Mouse (Mus musculus): Measurements from ENCODE around the gene Lmf2. TPM values are rescaled to one million over a fixed set of nuclear protein-coding genes. Genes with fewer than 3 reads are reported as not detected.

Lmf2 gene
- polyA plus RNA-seq, 1 experiment from 2014 or later = 43.7 TPM

DNA sequence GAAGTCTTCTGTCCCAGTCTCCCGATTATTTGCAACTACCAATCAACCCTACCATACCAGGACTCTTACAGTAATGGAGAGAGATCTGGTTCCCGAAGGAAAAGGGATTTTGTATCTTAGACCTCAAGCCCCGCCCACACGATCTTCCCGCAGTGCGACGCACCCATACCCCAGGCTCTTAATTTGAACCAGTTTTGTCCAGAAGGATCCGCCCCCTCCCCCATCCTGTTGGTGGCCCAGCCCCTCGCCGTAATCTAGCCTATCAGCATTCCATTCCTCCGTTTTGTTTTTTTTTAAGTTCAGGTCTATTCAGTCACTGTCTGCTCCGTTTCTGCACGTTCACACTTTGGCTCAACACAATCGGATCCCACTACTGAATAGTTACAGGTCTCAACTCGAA is 913 bp upstream of the Lmf2 start:
- Histone ChIP-seq H3K4me1 (replicated peaks; ENCODE audit: control insufficient read depth, insufficient read depth, low read length) (peaks cover 12% of the 10 kb centered on the region), H3K9me3 (ENCODE audit: control insufficient read depth, low read length) (no peaks in the 10 kb centered on the region), H3K4me3 (ENCODE audit: low read depth, low read length) (peak overlapping the region; percentile 79), H3K4me2 (ENCODE audit: low read depth, low read length, severe bottlenecking) (peak overlapping the region; percentile 50), H3K27me3 (ENCODE audit: control insufficient read depth, insufficient read depth, low read length) (no peaks in the 10 kb centered on the region), H3K9ac (ENCODE audit: low read length) (peak overlapping the region; percentile 90), H3K27ac (ENCODE audit: low read depth, low read length) (peak overlapping the region; percentile 80; the same call in 1 of the 2 replicates), H3K36me3 (ENCODE audit: control insufficient read depth, insufficient read depth, low read length) (peaks cover 15% of the 10 kb centered on the region)
- ATAC-seq (replicated peaks; ENCODE audit: low FRiP score) (peak; percentile 80), DNase-seq (ENCODE audit: low spot score) (peak; percentile 94)
- under 1% methylated on average over 15 of the region's 15 CpGs for WGBS

DNA sequence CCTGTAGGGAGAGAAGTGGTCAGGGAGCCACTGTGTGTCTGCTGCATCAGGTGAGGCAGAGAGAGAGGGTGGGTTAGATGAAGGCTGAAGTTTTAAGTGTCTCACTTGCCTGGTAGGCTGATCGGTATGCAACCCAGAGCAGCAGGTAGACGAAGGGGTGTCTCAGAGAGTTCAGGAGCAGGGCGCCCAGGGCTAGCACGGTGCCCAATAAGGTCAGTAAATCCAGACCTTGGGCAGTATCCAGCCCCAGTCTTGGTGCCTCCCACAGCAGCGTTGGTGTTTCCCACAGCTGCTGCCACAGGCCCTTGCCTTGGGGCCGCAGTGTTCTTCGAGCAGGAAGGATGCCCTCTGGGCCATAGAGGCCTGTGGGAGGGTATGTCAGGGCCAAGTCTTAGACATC is 1.0 kb downstream of the Lmf2 start:
- DNase-seq (ENCODE audit: low spot score) = no peak
- Histone ChIP-seq H3K4me2 (ENCODE audit: low read depth, low read length, severe bottlenecking) (peak overlapping the region; percentile 77), H3K4me1 (replicated peaks; ENCODE audit: control insufficient read depth, insufficient read depth, low read length) (peaks cover 12% of the 10 kb centered on the region), H3K9ac (ENCODE audit: low read length) (peak overlapping the region; percentile 90), H3K27me3 (ENCODE audit: control insufficient read depth, insufficient read depth, low read length) (no peaks in the 10 kb centered on the region), H3K27ac (ENCODE audit: low read depth, low read length) (no peak overlapping the region), H3K36me3 (ENCODE audit: control insufficient read depth, insufficient read depth, low read length) (peaks cover 12% of the 10 kb centered on the region), H3K9me3 (ENCODE audit: control insufficient read depth, low read length) (no peaks in the 10 kb centered on the region), H3K4me3 (ENCODE audit: low read depth, low read length) (peak overlapping the region; percentile 79)
- 81% methylated on average over 7 of the region's 7 CpGs for WGBS
- ATAC-seq (replicated peaks; ENCODE audit: low FRiP score) = no peak

DNA sequence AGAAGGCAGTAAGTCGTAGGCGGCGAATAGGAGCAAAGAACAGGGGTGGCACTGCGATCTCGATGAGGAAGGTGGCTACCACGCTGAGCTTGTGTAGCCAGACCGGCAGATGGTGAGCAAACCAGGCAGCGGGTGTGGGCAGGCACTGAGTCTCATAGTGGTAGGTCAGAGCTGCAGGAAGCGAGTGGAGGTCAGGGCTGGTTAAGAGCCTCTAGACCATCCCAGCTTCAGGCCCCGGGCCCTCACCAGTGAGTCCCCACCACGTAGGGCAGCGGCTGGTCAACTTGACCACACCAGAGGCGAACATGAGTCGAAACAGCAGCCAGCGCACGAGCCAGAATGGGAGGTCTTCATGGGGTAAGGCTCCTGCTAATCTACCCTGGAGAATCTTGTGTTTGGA is 1.6 kb downstream of the Lmf2 start:
- H3K27ac ChIP-seq (ENCODE audit: low read depth, low read length) = no peak overlapping the region
- H3K36me3 ChIP-seq (ENCODE audit: control insufficient read depth, insufficient read depth, low read length) = peaks cover 12% of the 10 kb centered on the region
- ATAC-seq (replicated peaks; ENCODE audit: low FRiP score) (no peak), DNase-seq (ENCODE audit: low spot score) (no peak)
- peaks cover 12% of the 10 kb centered on the region for H3K4me1 ChIP-seq (replicated peaks; ENCODE audit: control insufficient read depth, insufficient read depth, low read length)
- no peak overlapping the region for H3K4me2 ChIP-seq (ENCODE audit: low read depth, low read length, severe bottlenecking)
- H3K4me3 ChIP-seq (ENCODE audit: low read depth, low read length) = no peak overlapping the region
- no peak overlapping the region for H3K9ac ChIP-seq (ENCODE audit: low read length)
- WGBS = 94% methylated on average over 16 of the region's 16 CpGs
- no peaks in the 10 kb centered on the region for H3K27me3 ChIP-seq (ENCODE audit: control insufficient read depth, insufficient read depth, low read length)
- H3K9me3 ChIP-seq (ENCODE audit: control insufficient read depth, low read length) = no peaks in the 10 kb centered on the region

DNA sequence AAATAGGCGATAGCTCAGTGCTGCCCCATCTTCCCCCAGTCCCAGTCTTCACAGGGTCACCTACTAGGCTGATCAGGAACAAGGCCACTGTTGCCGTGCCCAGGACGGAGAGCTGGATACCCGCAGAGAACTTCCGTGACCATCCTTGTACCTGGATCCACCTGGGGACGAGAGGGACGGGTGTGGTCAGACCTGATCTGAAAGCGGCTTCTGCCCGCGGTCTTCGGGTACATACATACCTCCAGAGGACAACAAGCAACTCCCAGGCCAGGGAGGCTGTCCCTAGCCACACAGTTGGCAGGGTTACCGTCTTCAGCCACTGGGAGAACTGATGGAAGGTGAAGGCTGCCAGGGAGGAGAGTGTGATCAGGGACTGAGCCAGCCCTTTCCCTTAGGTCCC is 2.7 kb downstream of the Lmf2 start:
- WGBS = 94% methylated on average over 12 of the region's 12 CpGs
- no peak overlapping the region for H3K9ac ChIP-seq (ENCODE audit: low read length)
- H3K9me3 ChIP-seq (ENCODE audit: control insufficient read depth, low read length) = no peaks in the 10 kb centered on the region
- no peak overlapping the region for H3K27ac ChIP-seq (ENCODE audit: low read depth, low read length)
- peak; percentile 48 for DNase-seq (ENCODE audit: low spot score)
- H3K4me1 ChIP-seq (replicated peaks; ENCODE audit: control insufficient read depth, insufficient read depth, low read length) = peaks cover 12% of the 10 kb centered on the region
- H3K4me2 ChIP-seq (ENCODE audit: low read depth, low read length, severe bottlenecking) = no peak overlapping the region
- ATAC-seq (replicated peaks; ENCODE audit: low FRiP score) = no peak
- no peaks in the 10 kb centered on the region for H3K27me3 ChIP-seq (ENCODE audit: control insufficient read depth, insufficient read depth, low read length)
- no peak overlapping the region for H3K4me3 ChIP-seq (ENCODE audit: low read depth, low read length)
- peaks cover 12% of the 10 kb centered on the region for H3K36me3 ChIP-seq (ENCODE audit: control insufficient read depth, insufficient read depth, low read length)

DNA sequence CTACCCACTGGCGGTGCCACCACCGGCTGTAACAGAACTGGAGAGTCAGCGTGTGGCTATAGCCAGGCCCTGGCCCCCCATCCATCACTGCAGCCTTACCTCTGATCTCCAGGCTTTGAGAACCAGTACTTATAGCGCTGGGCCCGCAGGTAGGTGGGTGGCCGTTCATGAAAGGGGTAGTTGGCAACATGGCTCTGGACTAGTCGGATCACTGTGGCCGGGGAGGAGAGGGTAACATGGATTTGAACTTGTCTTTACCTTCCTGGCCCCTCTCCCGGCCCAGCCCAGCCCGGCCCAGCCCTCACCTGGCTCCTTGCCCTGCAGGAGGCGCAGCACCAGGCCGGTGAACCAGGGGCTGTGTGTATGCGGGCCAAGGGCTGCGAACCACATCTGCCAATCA is 3.4 kb downstream of the Lmf2 start:
- H3K27me3 ChIP-seq (ENCODE audit: control insufficient read depth, insufficient read depth, low read length) = no peaks in the 10 kb centered on the region
- no peaks in the 10 kb centered on the region for H3K9me3 ChIP-seq (ENCODE audit: control insufficient read depth, low read length)
- no peak overlapping the region for H3K4me2 ChIP-seq (ENCODE audit: low read depth, low read length, severe bottlenecking)
- no peak for ATAC-seq (replicated peaks; ENCODE audit: low FRiP score)
- H3K4me3 ChIP-seq (ENCODE audit: low read depth, low read length) = no peak overlapping the region
- H3K9ac ChIP-seq (ENCODE audit: low read length) = no peak overlapping the region
- H3K36me3 ChIP-seq (ENCODE audit: control insufficient read depth, insufficient read depth, low read length) = peaks cover 12% of the 10 kb centered on the region
- WGBS = 92% methylated on average over 14 of the region's 14 CpGs
- no peak overlapping the region for H3K27ac ChIP-seq (ENCODE audit: low read depth, low read length)
- peak; percentile 44 for DNase-seq (ENCODE audit: low spot score)
- peaks cover 10% of the 10 kb centered on the region; the same call in 1 of the 2 replicates for H3K4me1 ChIP-seq (replicated peaks; ENCODE audit: control insufficient read depth, insufficient read depth, low read length)

DNA sequence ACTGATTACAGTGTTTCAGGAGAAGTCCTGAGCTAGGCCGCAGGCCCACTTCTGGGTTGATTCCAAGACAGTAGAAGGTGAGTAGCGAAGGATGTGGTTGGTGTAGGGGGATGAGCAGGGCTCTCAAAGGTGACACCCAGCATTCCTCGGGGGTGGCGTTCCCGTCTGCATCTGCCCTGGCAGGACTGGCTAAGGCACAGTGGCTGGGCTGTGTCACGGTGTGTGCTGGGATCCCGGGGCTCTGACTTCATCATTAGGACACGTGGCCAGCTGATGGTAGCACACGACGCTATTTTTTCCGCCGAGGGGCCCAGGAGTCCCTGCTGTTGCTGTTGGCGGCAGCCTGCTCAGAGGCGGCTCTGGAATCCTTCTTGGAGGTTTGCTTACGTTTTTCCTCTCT is 4.2 kb downstream of the Lmf2 start:
- Histone ChIP-seq H3K27ac (ENCODE audit: low read depth, low read length) (no peak overlapping the region), H3K36me3 (ENCODE audit: control insufficient read depth, insufficient read depth, low read length) (peaks cover 12% of the 10 kb centered on the region), H3K27me3 (ENCODE audit: control insufficient read depth, insufficient read depth, low read length) (no peaks in the 10 kb centered on the region), H3K9ac (ENCODE audit: low read length) (no peak overlapping the region), H3K4me1 (replicated peaks; ENCODE audit: control insufficient read depth, insufficient read depth, low read length) (peaks cover 8% of the 10 kb centered on the region; the same call in 1 of the 2 replicates), H3K4me3 (ENCODE audit: low read depth, low read length) (no peak overlapping the region), H3K4me2 (ENCODE audit: low read depth, low read length, severe bottlenecking) (no peak overlapping the region), H3K9me3 (ENCODE audit: control insufficient read depth, low read length) (no peaks in the 10 kb centered on the region)
- 90% methylated on average over 15 of the region's 15 CpGs for WGBS
- ATAC-seq (replicated peaks; ENCODE audit: low FRiP score) = no peak
- DNase-seq (ENCODE audit: low spot score) = peak; percentile 46

DNA sequence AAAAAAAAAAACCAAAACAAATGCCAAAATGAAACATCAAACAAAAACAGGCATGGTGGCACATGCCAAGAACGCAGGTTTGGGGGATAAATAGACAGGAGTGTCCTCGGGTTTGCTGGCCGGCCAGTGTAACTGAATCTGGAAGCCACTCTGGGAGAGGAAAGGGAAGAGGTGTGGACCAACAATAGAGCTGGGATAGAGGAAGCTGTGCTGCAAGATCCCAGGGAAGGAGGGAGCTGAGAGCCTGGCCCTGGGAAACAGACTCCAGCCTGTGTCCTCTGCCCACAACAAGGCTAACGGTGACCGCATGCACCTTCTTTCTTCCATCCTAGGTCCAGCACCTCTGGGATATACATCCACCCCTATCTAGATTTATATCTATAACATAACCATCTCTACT is 5.0 kb downstream of the Lmf2 start:
- Histone ChIP-seq H3K27ac (ENCODE audit: low read depth, low read length) (no peak overlapping the region), H3K9ac (ENCODE audit: low read length) (no peak overlapping the region), H3K4me3 (ENCODE audit: low read depth, low read length) (no peak overlapping the region), H3K9me3 (ENCODE audit: control insufficient read depth, low read length) (no peaks in the 10 kb centered on the region), H3K27me3 (ENCODE audit: control insufficient read depth, insufficient read depth, low read length) (no peaks in the 10 kb centered on the region), H3K4me1 (replicated peaks; ENCODE audit: control insufficient read depth, insufficient read depth, low read length) (peaks cover 8% of the 10 kb centered on the region; the same call in 1 of the 2 replicates), H3K36me3 (ENCODE audit: control insufficient read depth, insufficient read depth, low read length) (peaks cover 12% of the 10 kb centered on the region), H3K4me2 (ENCODE audit: low read depth, low read length, severe bottlenecking) (no peak overlapping the region)
- DNase-seq (ENCODE audit: low spot score) (peak; percentile 23), ATAC-seq (replicated peaks; ENCODE audit: low FRiP score) (no peak)
- 91% methylated on average over 5 of the region's 5 CpGs for WGBS

DNA sequence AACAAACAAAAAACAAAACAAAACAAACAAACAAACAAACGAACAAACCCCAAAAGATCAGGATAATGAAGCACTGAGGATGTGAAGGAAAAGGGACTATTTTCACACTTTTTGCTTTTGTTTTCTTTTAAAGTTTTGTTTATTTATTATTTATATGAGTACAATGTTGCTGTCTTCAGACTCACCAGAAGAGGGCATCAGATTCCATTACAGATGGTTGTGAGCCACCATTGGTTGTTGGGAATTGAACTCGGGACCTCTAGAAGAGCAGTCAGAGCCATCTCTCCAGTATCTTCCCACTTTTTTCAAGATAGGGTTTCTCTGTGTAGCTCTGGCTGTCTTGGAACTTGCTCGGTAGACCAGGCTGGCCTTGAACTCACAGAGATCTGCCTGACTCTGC is 12.1 kb downstream of the Lmf2 start:
- Histone ChIP-seq H3K4me2 (ENCODE audit: low read depth, low read length, severe bottlenecking) (no peak overlapping the region), H3K27me3 (ENCODE audit: control insufficient read depth, insufficient read depth, low read length) (no peaks in the 10 kb centered on the region), H3K4me1 (replicated peaks; ENCODE audit: control insufficient read depth, insufficient read depth, low read length) (no peaks in the 10 kb centered on the region), H3K4me3 (ENCODE audit: low read depth, low read length) (no peak overlapping the region), H3K9ac (ENCODE audit: low read length) (no peak overlapping the region), H3K9me3 (ENCODE audit: control insufficient read depth, low read length) (no peaks in the 10 kb centered on the region), H3K27ac (ENCODE audit: low read depth, low read length) (no peak overlapping the region), H3K36me3 (ENCODE audit: control insufficient read depth, insufficient read depth, low read length) (no peaks in the 10 kb centered on the region)
- DNase-seq (ENCODE audit: low spot score) = no peak
- WGBS = 92% methylated on average over 3 of the region's 3 CpGs
- ATAC-seq (replicated peaks; ENCODE audit: low FRiP score) = no peak

DNA sequence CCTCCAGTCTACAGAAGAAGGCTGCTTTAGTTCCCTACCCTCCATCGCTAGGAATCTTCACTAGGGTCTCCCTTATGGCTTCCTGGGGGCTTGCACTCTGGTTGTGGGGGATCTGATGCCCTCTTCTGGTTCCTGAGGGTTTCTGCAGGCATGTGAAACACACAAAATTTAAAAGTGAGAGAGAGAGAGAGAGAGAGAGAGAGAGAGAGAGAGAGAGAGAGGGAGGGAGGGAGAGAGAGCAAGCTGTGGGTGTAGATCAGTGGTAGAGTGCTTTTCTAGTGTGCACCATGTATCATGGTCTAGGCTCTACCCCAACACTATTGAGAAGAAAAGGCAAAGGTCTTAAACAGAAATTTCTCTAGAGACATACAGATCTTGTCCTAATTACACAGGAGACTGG is 13.8 kb downstream of the Lmf2 start:
- 75% methylated on average over 1 of the region's 1 CpGs for WGBS
- DNase-seq (ENCODE audit: low spot score) (no peak), ATAC-seq (replicated peaks; ENCODE audit: low FRiP score) (no peak)
- no peak overlapping the region for H3K4me3 ChIP-seq (ENCODE audit: low read depth, low read length)
- no peaks in the 10 kb centered on the region for H3K36me3 ChIP-seq (ENCODE audit: control insufficient read depth, insufficient read depth, low read length)
- no peak overlapping the region for H3K4me2 ChIP-seq (ENCODE audit: low read depth, low read length, severe bottlenecking)
- no peaks in the 10 kb centered on the region for H3K27me3 ChIP-seq (ENCODE audit: control insufficient read depth, insufficient read depth, low read length)
- H3K9ac ChIP-seq (ENCODE audit: low read length) = no peak overlapping the region
- no peak overlapping the region for H3K27ac ChIP-seq (ENCODE audit: low read depth, low read length)
- no peaks in the 10 kb centered on the region for H3K4me1 ChIP-seq (replicated peaks; ENCODE audit: control insufficient read depth, insufficient read depth, low read length)
- H3K9me3 ChIP-seq (ENCODE audit: control insufficient read depth, low read length) = no peaks in the 10 kb centered on the region

Data from forebrain, embryonic 11.5 days (tissue).